Mouse (Mus musculus) lung, embryonic 15.5 days (tissue): ENCODE data around the gene Gm20518. TPM values are rescaled to one million over a fixed set of nuclear protein-coding genes. Genes with fewer than 3 reads are reported as not detected.
A peak's percentile ranks its signal among the peaks of the same experiment; 100 is the strongest.

Experiments
- ATAC-seq: fragments of 200-750 bp; cut with Nextera tagmentation; 2 replicates; pipeline ENCODE4 v1.8.0; 2017; ENCODE audit warnings: moderate number of reproducible peaks, borderline replicate concordance; ENCODE audit not compliant: low FRiP score, low TSS enrichment; ENCODE audit errors: extremely low read depth
- H3K27ac ChIP-seq: fragments of 300-500 bp; sonication (generic); 2 replicates; pipeline ENCODE4 v1.5.1; 2015; ENCODE audit warnings: moderate library complexity, mild to moderate bottlenecking, inconsistent platforms
- H3K27me3 ChIP-seq: fragments of 300-500 bp; sonication (generic); 2 replicates; pipeline ENCODE4 v1.6.1; 2015; ENCODE audit warnings: inconsistent platforms
- H3K36me3 ChIP-seq: fragments of 300-500 bp; sonication (generic); 2 replicates; pipeline ENCODE4 v1.6.1; 2015; ENCODE audit warnings: inconsistent platforms
- H3K4me1 ChIP-seq: fragments of 300-500 bp; sonication (generic); 2 replicates; pipeline ENCODE4 v1.6.1; 2015; ENCODE audit warnings: inconsistent platforms
- H3K4me2 ChIP-seq: fragments of 300-500 bp; sonication (generic); 2 replicates; pipeline ENCODE4 v1.6.1; 2015; ENCODE audit warnings: inconsistent platforms, mild to moderate bottlenecking, moderate library complexity
- H3K4me3 ChIP-seq: fragments of 300-500 bp; sonication (generic); 2 replicates; pipeline ENCODE4 v1.5.1; 2015; ENCODE audit warnings: mild to moderate bottlenecking, inconsistent platforms
- H3K9ac ChIP-seq: fragments of 300-500 bp; sonication (generic); 2 replicates; pipeline ENCODE4 v1.6.1; 2015; ENCODE audit warnings: inconsistent platforms
- H3K9me3 ChIP-seq: fragments of 300-500 bp; sonication (generic); 2 replicates; pipeline ENCODE4 v1.6.1; 2016; ENCODE audit warnings: inconsistent platforms
- whole genome bisulfite sequencing: fragments of 180-500 bp; shearing (Covaris S2); methylation state at CpG from one replicate; pipeline ENCODE4 v1.1.7; 2015; 5-methylcytosine and 5-hydroxymethylcytosine counted together
- polyA plus RNA-seq: library from polyadenylated mRNA; unstranded; fragments of >200 nt; fragmentation: Nextera tagmentation; extraction: Ambion mirVana; gene quantifications from 2 replicates; pipeline ENCODE4 v1.2.1, GENCODE M21; 2015

The Gm20518 gene
- polyA plus RNA-seq, 1 experiment from 2014 or later = 0.16 TPM

- 48% methylated on average over 13 of the region's 13 CpGs for WGBS
- no peaks in the 10 kb centered on the region for H3K36me3 ChIP-seq
- no peak overlapping the region for H3K9ac ChIP-seq
- ATAC-seq = no peak
- H3K4me1 ChIP-seq = peaks cover 14% of the 10 kb centered on the region; the same call in 1 of the 2 replicates
- H3K4me3 ChIP-seq = no peak overlapping the region
- no peak overlapping the region for H3K27ac ChIP-seq
- H3K27me3 ChIP-seq = peaks cover 72% of the 10 kb centered on the region
- H3K4me2 ChIP-seq = no peak overlapping the region
- no peaks in the 10 kb centered on the region for H3K9me3 ChIP-seq
Observed at GRCm38 (mm10) chr16:17835481-17835880, 56.0 kb downstream of the Gm20518 start.

GRCm38 (mm10) chr16:17834543-17834942 lies 56.9 kb downstream of the Gm20518 start:
- no peaks in the 10 kb centered on the region for H3K9me3 ChIP-seq
- 43% methylated on average over 7 of the region's 7 CpGs for WGBS
- no peak for ATAC-seq
- no peak overlapping the region for H3K9ac ChIP-seq
- H3K27me3 ChIP-seq = peaks cover 77% of the 10 kb centered on the region
- peak overlapping the region; percentile 56 for H3K4me3 ChIP-seq
- no peaks in the 10 kb centered on the region for H3K36me3 ChIP-seq
- peaks cover 14% of the 10 kb centered on the region; the same call in 1 of the 2 replicates for H3K4me1 ChIP-seq
- peak overlapping the region; percentile 97 for H3K4me2 ChIP-seq
- no peak overlapping the region for H3K27ac ChIP-seq

- under 1% methylated on average over 70 of the region's 103 CpGs for WGBS
- Histone ChIP-seq H3K27ac (no peak overlapping the region), H3K9ac (peak overlapping the region; percentile 25), H3K4me2 (peak overlapping the region; percentile 97), H3K27me3 (peaks cover 84% of the 10 kb centered on the region), H3K36me3 (no peaks in the 10 kb centered on the region), H3K9me3 (no peaks in the 10 kb centered on the region), H3K4me1 (peaks cover 14% of the 10 kb centered on the region; the same call in 1 of the 2 replicates), H3K4me3 (peak overlapping the region; percentile 56)
- ATAC-seq = no peak
Observed at GRCm38 (mm10) chr16:17833681-17834399, 57.6 kb downstream of the Gm20518 start.

- peak; percentile 45; the same call in 1 of the 2 replicates for ATAC-seq
- no peak overlapping the region for H3K27ac ChIP-seq
- WGBS = 0% methylated on average over 37 of the region's 37 CpGs
- no peaks in the 10 kb centered on the region for H3K9me3 ChIP-seq
- H3K36me3 ChIP-seq = no peaks in the 10 kb centered on the region
- peak overlapping the region; percentile 56 for H3K4me3 ChIP-seq
- H3K4me1 ChIP-seq = peaks cover 14% of the 10 kb centered on the region; the same call in 1 of the 2 replicates
- peaks cover 87% of the 10 kb centered on the region for H3K27me3 ChIP-seq
- H3K4me2 ChIP-seq = peak overlapping the region; percentile 97
- H3K9ac ChIP-seq = peak overlapping the region; percentile 25
Observed at GRCm38 (mm10) chr16:17833321-17833680, 58.2 kb downstream of the Gm20518 start.

- Histone ChIP-seq H3K27ac (no peak within 1 kb of the TSS), H3K4me3 (peak within 1 kb of the TSS; percentile 56), H3K27me3 (peaks cover 87% of the 10 kb centered on the region), H3K36me3 (no peaks in the 10 kb centered on the region), H3K4me1 (peaks cover 14% of the 10 kb centered on the region; the same call in 1 of the 2 replicates), H3K4me2 (peak within 1 kb of the TSS; percentile 97), H3K9ac (peak within 1 kb of the TSS; percentile 25), H3K9me3 (no peaks in the 10 kb centered on the region)
- 30% methylated on average over 7 of the region's 7 CpGs for WGBS
- ATAC-seq = no peak
Observed at GRCm38 (mm10) chr16:17832821-17833220, 58.6 kb downstream of the Gm20518 start, which contains the start of gene B830017H08Rik. Gene B830017H08Rik, plus strand, starts transcription at chr16:17833121.

GRCm38 (mm10) chr16:17831781-17832180 lies 59.7 kb downstream of the Gm20518 start:
- H3K4me2 ChIP-seq = no peak overlapping the region
- no peak overlapping the region for H3K4me3 ChIP-seq
- 16% methylated on average over 11 of the region's 11 CpGs for WGBS
- peaks cover 14% of the 10 kb centered on the region; the same call in 1 of the 2 replicates for H3K4me1 ChIP-seq
- H3K9ac ChIP-seq = no peak overlapping the region
- no peak overlapping the region for H3K27ac ChIP-seq
- H3K36me3 ChIP-seq = no peaks in the 10 kb centered on the region
- H3K9me3 ChIP-seq = no peaks in the 10 kb centered on the region
- peaks cover 78% of the 10 kb centered on the region for H3K27me3 ChIP-seq
- no peak for ATAC-seq

GRCm38 (mm10) chr16:17830385-17831178 lies 60.9 kb downstream of the Gm20518 start:
- Histone ChIP-seq H3K9ac (no peak overlapping the region), H3K27ac (no peak overlapping the region), H3K36me3 (no peaks in the 10 kb centered on the region), H3K9me3 (no peaks in the 10 kb centered on the region), H3K4me1 (peaks cover 14% of the 10 kb centered on the region; the same call in 1 of the 2 replicates), H3K4me3 (no peak overlapping the region), H3K27me3 (peaks cover 66% of the 10 kb centered on the region), H3K4me2 (no peak overlapping the region)
- 67% methylated on average over 10 of the region's 10 CpGs for WGBS
- no peak for ATAC-seq

- Histone ChIP-seq H3K4me3 (no peak overlapping the region), H3K27me3 (peaks cover 49% of the 10 kb centered on the region), H3K4me1 (peaks cover 8% of the 10 kb centered on the region; the same call in 1 of the 2 replicates), H3K9ac (no peak overlapping the region), H3K36me3 (no peaks in the 10 kb centered on the region), H3K4me2 (no peak overlapping the region), H3K9me3 (no peaks in the 10 kb centered on the region), H3K27ac (no peak overlapping the region)
- no peak for ATAC-seq
- 68% methylated on average over 3 of the region's 3 CpGs for WGBS
Observed at GRCm38 (mm10) chr16:17828867-17829266, 62.6 kb downstream of the Gm20518 start.

- Histone ChIP-seq H3K9me3 (no peaks in the 10 kb centered on the region), H3K27me3 (peaks cover 42% of the 10 kb centered on the region)
- 83% methylated on average over 2 of the region's 2 CpGs for WGBS
Observed at GRCm38 (mm10) chr16:17828229-17828628, 63.2 kb downstream of the Gm20518 start.

GRCm38 (mm10) chr16:17826500-17826899 lies 65.0 kb downstream of the Gm20518 start:
- peaks cover 31% of the 10 kb centered on the region for H3K27me3 ChIP-seq
- no peak overlapping the region for H3K4me2 ChIP-seq
- H3K4me3 ChIP-seq = no peak overlapping the region
- no peaks in the 10 kb centered on the region for H3K4me1 ChIP-seq
- no peaks in the 10 kb centered on the region for H3K36me3 ChIP-seq
- WGBS = 67% methylated on average over 2 of the region's 2 CpGs
- H3K9me3 ChIP-seq = no peaks in the 10 kb centered on the region
- ATAC-seq = no peak
- no peak overlapping the region for H3K9ac ChIP-seq
- H3K27ac ChIP-seq = no peak overlapping the region

More at GRCm38 (mm10) chr16:17828229-17828628, 63.2 kb downstream of the Gm20518 start:
- Histone ChIP-seq H3K4me1 (peaks cover 5% of the 10 kb centered on the region; the same call in 1 of the 2 replicates), H3K27ac (no peak overlapping the region), H3K4me3 (no peak overlapping the region), H3K9ac (no peak overlapping the region), H3K36me3 (no peaks in the 10 kb centered on the region), H3K4me2 (no peak overlapping the region)
- no peak for ATAC-seq

GRCm38 (mm10) chr16:17816528-17816927 lies 74.9 kb downstream of the Gm20518 start:
- 80% methylated on average over 8 of the region's 8 CpGs for WGBS
- no peaks in the 10 kb centered on the region for H3K36me3 ChIP-seq
- H3K4me1 ChIP-seq = peaks cover 17% of the 10 kb centered on the region
- no peak overlapping the region for H3K4me3 ChIP-seq
- no peak for ATAC-seq
- H3K27ac ChIP-seq = no peak overlapping the region
- no peaks in the 10 kb centered on the region for H3K9me3 ChIP-seq
- no peak overlapping the region for H3K4me2 ChIP-seq
- peaks cover 19% of the 10 kb centered on the region for H3K27me3 ChIP-seq
- H3K9ac ChIP-seq = no peak overlapping the region
